Mouse (Mus musculus) naive thymus-derived CD4-positive, alpha-beta T cell, adult 2 months (primary cell): ENCODE results near the gene Gm15023.
"Not testable (repeated sequence)": the region's sequence is repeated elsewhere in the genome, so short reads cannot be mapped to it uniquely, and the experiment has no call there.

Experiments
- DNase-seq: peaks from one replicate; pipeline ENCODE4 v3.0.0-alpha.2; 2011; ENCODE audit warnings: low read depth

Gene Gm15023

GRCm38 (mm10) chrX:135177532-135177931 is at the start of gene Gm15023:
TSS of gene Gm15023 (minus strand) at chrX:135177632.
- DNase-seq: not testable (repeated sequence)

GRCm38 (mm10) chrX:135210436-135211221 is 33.2 kb upstream of the Gm15023 start, which contains the start of gene Tceal6:
TSS of gene Tceal6 (minus strand) at chrX:135210687.
- DNase-seq: no peak

- not testable (repeated sequence) for DNase-seq
These were observed 32.5 kb upstream of the Gm15023 start for GRCm38 (mm10) chrX:135209773-135210435.

DNA sequence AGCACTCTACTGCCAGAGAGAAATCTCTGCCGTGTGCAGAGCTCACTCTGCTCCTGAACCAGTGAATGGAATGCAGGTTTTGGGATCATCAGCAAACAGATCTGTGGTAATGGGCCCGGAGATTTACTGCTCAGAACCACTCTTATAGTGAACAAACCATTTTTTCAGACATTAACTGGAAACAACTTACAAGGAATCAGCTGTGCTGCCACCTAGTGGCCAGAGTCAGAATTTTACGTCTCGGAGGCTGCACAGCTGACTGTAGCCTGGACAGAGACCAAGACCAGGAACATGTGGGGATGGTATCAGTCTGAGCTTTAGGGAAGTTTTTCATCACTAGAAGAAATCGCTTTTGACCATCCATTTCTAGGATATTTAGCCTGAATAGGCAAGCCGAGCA is 12.5 kb upstream of the Gm15023 start:
- DNase-seq: not testable (repeated sequence)

DNA sequence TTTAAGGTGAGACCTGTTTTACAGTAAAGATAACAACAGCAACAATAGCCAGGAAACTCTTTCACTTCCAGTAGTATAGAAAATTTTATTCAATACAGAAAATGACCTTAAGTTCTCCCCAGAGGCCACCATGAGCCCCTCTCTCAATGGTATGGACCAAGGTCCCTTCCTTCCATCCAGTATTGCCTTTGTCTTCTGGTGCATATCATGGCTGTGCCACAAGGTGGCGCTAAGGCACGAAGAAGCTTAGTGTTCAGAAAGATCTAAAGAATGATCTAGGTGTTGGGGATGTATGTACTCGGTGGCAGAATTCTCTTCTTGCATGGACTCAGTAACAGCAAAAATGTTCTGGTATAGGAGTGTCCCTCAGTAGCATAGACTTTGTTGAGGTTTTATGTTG is 11.2 kb upstream of the Gm15023 start:
- not testable (repeated sequence) for DNase-seq
